Mouse (Mus musculus): ENCODE measurements around the gene Igf1r.

DNA sequence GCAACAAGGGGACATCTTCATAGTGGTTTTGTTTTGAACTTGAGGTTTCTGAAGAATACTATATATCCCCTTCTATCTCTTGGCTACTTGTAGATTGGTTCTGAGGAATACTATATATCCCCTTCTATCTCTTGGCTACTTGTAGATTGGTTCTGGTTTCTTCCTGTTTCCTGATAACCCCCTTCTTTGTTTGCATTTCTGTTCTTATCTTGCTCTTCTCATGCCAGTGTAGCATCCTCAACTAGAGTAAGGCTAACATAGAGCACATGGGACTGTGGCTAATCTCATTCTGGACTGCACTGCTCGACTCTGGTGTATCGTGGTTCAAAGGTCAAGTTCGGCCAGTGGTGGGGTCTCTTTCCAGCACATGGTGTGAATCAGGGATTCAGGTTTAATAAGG lies 58.2 kb downstream of the Igf1r start:
- no peak for TF ChIP-seq CTCF (IDR thresholded peaks at IDR 0.05)
- no peak for TF ChIP-seq POLR2A (IDR thresholded peaks at IDR 0.05; ENCODE audit: insufficient read depth, low read depth, low read length)
